In genomic region chr15:79395281-79395680, GRCm38 (mm10) we compare ENCODE assay signal across 14 mouse cellular contexts. TPM values are rescaled to one million over a fixed set of nuclear protein-coding genes. Genes with fewer than 3 reads are reported as not detected.
DNase-seq lines count a peak whose midpoint lies in the region; ATAC-seq and TF ChIP-seq lines count a peak whose summit lies in the region.
"Had no signal": no experiment of that assay in that cellular context is flagged by ENCODE, and none has a peak within 500 bp of the region (broad histone marks: within the 10 kb centered on the region; RNA-seq: fewer than 3 reads in every experiment).

No protein-coding gene starts in this region.

- H3K27ac ChIP-seq in heart, embryonic 12.5 days (ENCODE audit: poor library complexity, severe bottlenecking), result no peak overlapping the region
- H3K27ac ChIP-seq in layer of hippocampus, adult 2 months, result no peak overlapping the region
- peak overlapping the region; percentile 98 for H3K27ac ChIP-seq in brown adipose tissue, adult 24 weeks (replicated peaks; ENCODE audit: low read depth, low read length)
- H3K27ac ChIP-seq in hindbrain, embryonic 16.5 days (ENCODE audit: low read depth, low read length), result no peak overlapping the region

- H3K4me1 ChIP-seq in heart, embryonic 12.5 days (replicated peaks), result peaks cover 94% of the 10 kb centered on the region
- peaks cover 65% of the 10 kb centered on the region for H3K4me1 ChIP-seq in brown adipose tissue, adult 24 weeks (ENCODE audit: control insufficient read depth, insufficient read depth, insufficient read length, low read length)
- H3K4me1 ChIP-seq in hindbrain, embryonic 16.5 days (ENCODE audit: control insufficient read depth, insufficient read depth, low read depth, low read length), result peaks cover 23% of the 10 kb centered on the region

- H3K9ac ChIP-seq in heart, embryonic 12.5 days, result 0 out of 2 replicates have a peak overlapping the region, but pooled peaks have one; percentile 28
- no peak overlapping the region for H3K9ac ChIP-seq in hindbrain, embryonic 16.5 days (ENCODE audit: low read depth, low read length)

- H3K27me3 ChIP-seq in heart, embryonic 12.5 days (replicated peaks), result no peaks in the 10 kb centered on the region
- H3K27me3 ChIP-seq in hindbrain, embryonic 16.5 days (replicated peaks; ENCODE audit: control insufficient read depth, insufficient read depth, low read length), result no peaks in the 10 kb centered on the region

- TF ChIP-seq CTCF in layer of hippocampus, adult 2 months (conservative IDR thresholded peaks at IDR 0.05), result no peak

- no peak overlapping the region for H3K4me3 ChIP-seq in heart, embryonic 12.5 days
- H3K4me3 ChIP-seq in layer of hippocampus, adult 2 months, result peak overlapping the region; percentile 33; the same call in 1 of the 2 replicates
- H3K4me3 ChIP-seq in brown adipose tissue, adult 24 weeks (ENCODE audit: insufficient read depth, low read depth, low read length), result peak overlapping the region; percentile 74
- H3K4me3 ChIP-seq in hindbrain, embryonic 16.5 days (ENCODE audit: low read length), result no peak overlapping the region

- peak overlapping the region; percentile 0; the same call in 1 of the 2 replicates for H3K4me2 ChIP-seq in heart, embryonic 12.5 days
- peak overlapping the region; percentile 20; the same call in 1 of the 2 replicates for H3K4me2 ChIP-seq in hindbrain, embryonic 16.5 days (ENCODE audit: low read length)

- 62% methylated on average over 6 of the region's 6 CpGs for WGBS in heart, embryonic 12.5 days
- 80% methylated on average over 6 of the region's 6 CpGs for WGBS in hindbrain, embryonic 16.5 days

- peaks cover 12% of the 10 kb centered on the region for H3K36me3 ChIP-seq in heart, embryonic 12.5 days
- no peaks in the 10 kb centered on the region for H3K36me3 ChIP-seq in hindbrain, embryonic 16.5 days (ENCODE audit: control insufficient read depth, insufficient read depth, low read length)

- no peak for DNase-seq in heart, adult 8-10 months (ENCODE audit: low spot score)
- no peak for DNase-seq in layer of hippocampus, adult 2 months (ENCODE audit: low spot score in 2 of 2)
- DNase-seq in layer of hippocampus, adult 11-12 months (ENCODE audit: low spot score), result no peak
- DNase-seq: cerebellum, adult 9-10 months; embryo, embryonic 11 days; kidney, postnatal 25 days; layer of hippocampus, postnatal 36 days; liver; right cerebral cortex, postnatal 14 days; thymus, postnatal 14 days had no signal

- no peaks in the 10 kb centered on the region for H3K9me3 ChIP-seq in heart, embryonic 12.5 days (replicated peaks)
- no peaks in the 10 kb centered on the region for H3K9me3 ChIP-seq in hindbrain, embryonic 16.5 days (ENCODE audit: control insufficient read depth, low read length)

- ATAC-seq in heart, embryonic 12.5 days (ENCODE audit: insufficient number of reproducible peaks, low FRiP score), result no peak
- no peak for ATAC-seq in hindbrain, embryonic 16.5 days
- no peak for ATAC-seq in erythroblast, adult 5-6 weeks (replicated peaks; ENCODE audit: low FRiP score, poor library complexity, severe bottlenecking)

RNA-seq across cellular contexts. Expression of gene Tmem184b, which starts 8.1 kb away (rescaled TPM):
- 77.2 and 82.3 TPM in 2 replicates for polyA plus RNA-seq in heart, embryonic 12.5 days (2016; fragmentation: Nextera tagmentation; extraction: Ambion mirVana)
- total RNA-seq in heart, adult 8-10 months (2022), result 10 to 100 TPM; 34.6 to 46.1 (median 39.0) TPM
- 10 to 100 TPM; 53.6 to 56.0 TPM for total RNA-seq in layer of hippocampus, adult 2 months (2021)
- 60.3 and 71.0 TPM in 2 replicates for polyA plus RNA-seq in brown adipose tissue, adult 24 weeks (2012; ENCODE audit: insufficient read depth, insufficient read length, missing spikeins)
- 42.4 and 54.9 TPM in 2 replicates for polyA plus RNA-seq in hindbrain, embryonic 16.5 days (2015; fragmentation: Nextera tagmentation; extraction: Ambion mirVana)
- total RNA-seq in erythroblast, adult 5-6 weeks (2015; ENCODE audit: low replicate concordance), result 4.8 and 5.2 TPM in 2 replicates
- total RNA-seq in erythroblast, adult 5-6 weeks (2017; ENCODE audit: low replicate concordance), result 2.6 and 9.4 TPM in 2 replicates

RNA-seq across cellular contexts. Expression of gene Maff, which starts 48.9 kb away (rescaled TPM):
- 1.9 and 2.6 TPM in 2 replicates for polyA plus RNA-seq in heart, embryonic 12.5 days (2016; fragmentation: Nextera tagmentation; extraction: Ambion mirVana)
- total RNA-seq in heart, adult 8-10 months (2022), result 10 to 100 TPM in 2 of 4 experiments, 1 to 10 TPM in 2; 5.7 to 11.1 (median 9.9) TPM
- 1 to 10 TPM in 1 of 2 experiments, under 1 TPM in 1; 0.87 to 1.8 TPM for total RNA-seq in layer of hippocampus, adult 2 months (2021)
- polyA plus RNA-seq in brown adipose tissue, adult 24 weeks (2012; ENCODE audit: insufficient read depth, insufficient read length, missing spikeins), result 9.8 and 11.4 TPM in 2 replicates
- 1.1 and 1.2 TPM in 2 replicates for polyA plus RNA-seq in hindbrain, embryonic 16.5 days (2015; fragmentation: Nextera tagmentation; extraction: Ambion mirVana)
- not detected in 2 replicates for total RNA-seq in erythroblast, adult 5-6 weeks (2015; ENCODE audit: low replicate concordance)
- total RNA-seq in erythroblast, adult 5-6 weeks (2017; ENCODE audit: low replicate concordance), result not detected in 2 replicates

Comparison
In these comparisons a context has a peak if more than half of its experiments do, and no peak if none do; other contexts are left out.
1. H3K4me3 ChIP-seq: peak in layer of hippocampus, adult 2 months (single experiment) and brown adipose tissue, adult 24 weeks (single experiment); none in heart, embryonic 12.5 days (single experiment) and hindbrain, embryonic 16.5 days (single experiment).